Mouse (Mus musculus) small intestine, adult 2 months (tissue): ENCODE results near the gene Slc22a20. TPM values are rescaled to one million over a fixed set of nuclear protein-coding genes. Genes with fewer than 3 reads are reported as not detected.

Source experiments
- H3K27ac ChIP-seq: fragments of 200-500 bp; 2 replicates; pipeline ENCODE4 v1.5.1; 2012; ENCODE audit warnings: low read depth, low read length, control low read depth, inconsistent platforms; ENCODE audit not compliant: insufficient read depth
- H3K27me3 ChIP-seq: fragments of 200-500 bp; 2 replicates; pipeline ENCODE4 v1.6.1; 2012; ENCODE audit warnings: mild to moderate bottlenecking, moderate library complexity, low read length, inconsistent platforms; ENCODE audit not compliant: control insufficient read depth, insufficient read depth
- H3K36me3 ChIP-seq: fragments of 200-500 bp; 2 replicates; pipeline ENCODE4 v1.6.1; 2012; ENCODE audit warnings: mild to moderate bottlenecking, low read length, control low read depth, inconsistent platforms; ENCODE audit not compliant: control insufficient read depth, insufficient read depth
- H3K4me1 ChIP-seq: fragments of 200-500 bp; 2 replicates; pipeline ENCODE4 v1.6.1; 2012; ENCODE audit warnings: low read length, inconsistent platforms, mixed read lengths; ENCODE audit not compliant: control insufficient read depth, insufficient read depth, insufficient read length
- H3K4me3 ChIP-seq: fragments of 200-500 bp; 2 replicates; pipeline ENCODE4 v1.5.1; 2012; ENCODE audit warnings: low read depth, mild to moderate bottlenecking, control low read depth, inconsistent platforms, low read length, moderate library complexity
- CTCF ChIP-seq: fragments of 200-500 bp; IDR thresholded peaks from 2 replicates; pipeline ENCODE4 v1.5.1; 2012; ENCODE audit warnings: low read depth, mild to moderate bottlenecking, control low read depth, inconsistent platforms, low read length, moderate library complexity, mixed read lengths; ENCODE audit not compliant: insufficient replicate concordance, insufficient read length; ENCODE audit errors: extremely low read depth
- POLR2A ChIP-seq: fragments of 200-500 bp; IDR thresholded peaks from 2 replicates; pipeline ENCODE4 v1.6.1; 2012; ENCODE audit warnings: low read depth, mild to moderate bottlenecking, control low read depth, inconsistent platforms, low read length, moderate library complexity
- WGBS: fragments of 180-500 bp; shearing (Covaris S2); methylation state at CpG from one replicate; pipeline ENCODE4 v1.1.7; 2018; 5-methylcytosine and 5-hydroxymethylcytosine counted together
- polyA plus RNA-seq: library from polyadenylated mRNA; depleted of rRNA; stranded (reverse); fragments of >200 nt; gene quantifications from 2 replicates; pipeline ENCODE4 v1.2.3, GENCODE M21; 2012; rRNA removed

The Slc22a20 gene
- polyA plus RNA-seq, result 0.08 TPM in 1 of 2 replicates, not detected in the other

DNA sequence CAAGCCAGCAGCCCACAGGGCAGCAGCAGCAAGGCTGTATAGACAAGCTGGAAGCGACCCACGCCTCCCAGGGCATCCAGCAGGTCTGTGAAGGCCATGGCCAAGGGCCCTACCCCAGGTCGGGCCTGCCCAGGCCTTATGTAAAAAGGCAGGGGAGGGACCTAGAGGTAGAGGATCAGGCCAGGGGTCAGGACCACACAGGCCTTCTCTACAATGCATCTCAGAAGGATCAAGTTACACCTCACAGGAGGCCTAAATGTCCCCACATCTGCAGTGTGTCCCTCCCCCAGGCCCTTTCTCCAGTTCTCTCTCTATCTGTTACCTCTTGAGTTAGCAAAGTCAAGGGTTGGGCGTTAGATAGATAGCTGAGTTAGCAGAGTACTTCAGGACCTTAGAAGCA lies at the start of gene Slc22a20:
TSS of gene Slc22a20 (minus strand) at position 101 of the 400 bp plus-strand sequence.
- H3K27me3 ChIP-seq, result no peaks in the 10 kb centered on the region
- WGBS, result 91% methylated on average over 4 of the region's 4 CpGs
- peaks cover 17% of the 10 kb centered on the region for H3K36me3 ChIP-seq
- H3K4me3 ChIP-seq, result no peak within 1 kb of the TSS
- H3K27ac ChIP-seq, result no peak within 1 kb of the TSS
- peaks cover 4% of the 10 kb centered on the region for H3K4me1 ChIP-seq
- TF ChIP-seq CTCF (no peak), POLR2A (no peak)

DNA sequence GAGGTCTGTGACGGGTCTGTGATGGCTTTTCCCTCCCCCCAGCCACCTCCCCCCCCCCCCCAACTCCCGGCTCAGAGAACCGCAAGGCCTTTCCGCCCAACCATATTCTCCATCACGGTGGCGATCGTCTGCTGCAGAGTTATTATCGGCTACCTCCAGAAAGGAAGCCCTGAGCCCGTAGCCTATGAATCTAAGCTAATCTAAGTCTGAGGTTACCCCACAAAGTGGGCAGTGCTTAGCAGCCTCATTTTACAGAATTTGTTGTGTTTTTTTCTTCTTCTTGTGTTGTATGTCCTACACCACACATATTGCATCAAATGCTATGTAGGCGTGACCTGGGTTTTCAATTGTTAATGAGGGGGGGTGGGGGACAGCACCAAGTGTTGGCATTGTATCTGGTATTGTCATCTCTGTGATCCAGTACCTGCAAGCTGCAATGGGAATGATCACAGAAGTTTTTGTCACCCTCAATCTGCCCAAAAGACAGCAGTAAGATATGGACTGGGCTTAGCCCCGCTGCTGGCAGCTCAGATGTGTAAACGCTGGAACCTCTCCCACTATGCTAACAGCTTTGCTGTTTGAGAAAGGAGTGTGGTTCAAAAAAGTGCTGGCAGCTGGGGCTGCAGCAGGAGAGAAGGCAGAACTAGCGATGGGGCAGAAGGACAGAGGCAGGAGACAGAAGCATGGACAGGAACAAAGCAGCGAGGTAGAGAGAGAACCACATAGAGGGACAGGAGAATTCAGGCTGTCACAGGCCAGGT lies 44.8 kb upstream of the Slc22a20 start:
- Histone ChIP-seq H3K27me3 (no peaks in the 10 kb centered on the region), H3K4me3 (no peak overlapping the region), H3K27ac (no peak overlapping the region), H3K36me3 (no peaks in the 10 kb centered on the region), H3K4me1 (peaks cover 23% of the 10 kb centered on the region; the same call in 1 of the 2 replicates)
- WGBS, result 72% methylated on average over 14 of the region's 14 CpGs
- TF ChIP-seq CTCF, result no peak
- TF ChIP-seq POLR2A, result no peak

DNA sequence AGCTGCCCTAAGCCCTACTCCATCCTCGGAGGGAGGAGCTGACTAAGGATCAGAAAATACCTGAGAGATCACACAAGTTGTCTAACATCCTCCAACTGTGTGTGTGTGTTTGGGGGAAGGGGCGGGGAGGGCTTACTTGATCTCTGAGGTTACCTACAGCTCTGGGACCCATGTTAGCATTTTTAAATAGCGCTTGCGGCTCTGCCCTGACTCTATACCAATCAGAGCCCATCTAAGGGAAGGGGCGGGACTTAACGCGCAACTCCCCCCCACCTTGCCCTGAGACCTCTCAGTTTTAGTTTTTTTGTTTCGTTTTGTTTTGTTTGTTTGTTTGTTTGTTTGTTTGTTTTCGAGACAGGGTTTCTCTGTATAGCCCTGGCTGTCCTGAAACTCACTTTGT lies 43.5 kb upstream of the Slc22a20 start:
- no peaks in the 10 kb centered on the region for H3K27me3 ChIP-seq
- TF ChIP-seq POLR2A, result no peak
- TF ChIP-seq CTCF, result no peak
- H3K36me3 ChIP-seq, result no peaks in the 10 kb centered on the region
- peak overlapping the region; percentile 71 for H3K27ac ChIP-seq
- WGBS, result 78% methylated on average over 9 of the region's 9 CpGs
- no peak overlapping the region for H3K4me3 ChIP-seq
- H3K4me1 ChIP-seq, result peaks cover 21% of the 10 kb centered on the region; the same call in 1 of the 2 replicates

DNA sequence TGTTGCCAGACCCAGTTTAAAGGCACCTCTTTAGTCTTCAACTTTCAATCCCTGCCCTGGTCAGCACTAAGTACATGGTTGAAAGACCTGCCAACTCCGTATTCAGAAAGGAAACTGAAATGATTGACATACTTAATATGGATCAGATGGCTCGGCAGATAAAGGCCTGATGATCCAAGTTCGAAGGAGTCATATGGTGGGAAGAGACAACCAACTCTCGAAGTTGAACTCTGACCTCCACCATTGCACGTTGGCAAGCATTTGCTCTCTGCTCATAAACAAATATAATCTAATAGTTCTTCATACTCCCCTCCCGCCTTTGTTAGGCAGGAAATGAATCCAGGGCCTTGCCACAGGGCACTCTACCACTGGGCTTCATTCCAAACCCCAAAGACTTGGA lies 43.0 kb upstream of the Slc22a20 start:
- Histone ChIP-seq H3K4me1 (peaks cover 21% of the 10 kb centered on the region; the same call in 1 of the 2 replicates), H3K4me3 (no peak overlapping the region), H3K27ac (peak overlapping the region; percentile 71), H3K36me3 (no peaks in the 10 kb centered on the region), H3K27me3 (no peaks in the 10 kb centered on the region)
- WGBS, result 13% methylated on average over 6 of the region's 6 CpGs
- TF ChIP-seq CTCF, result no peak
- TF ChIP-seq POLR2A, result no peak

DNA sequence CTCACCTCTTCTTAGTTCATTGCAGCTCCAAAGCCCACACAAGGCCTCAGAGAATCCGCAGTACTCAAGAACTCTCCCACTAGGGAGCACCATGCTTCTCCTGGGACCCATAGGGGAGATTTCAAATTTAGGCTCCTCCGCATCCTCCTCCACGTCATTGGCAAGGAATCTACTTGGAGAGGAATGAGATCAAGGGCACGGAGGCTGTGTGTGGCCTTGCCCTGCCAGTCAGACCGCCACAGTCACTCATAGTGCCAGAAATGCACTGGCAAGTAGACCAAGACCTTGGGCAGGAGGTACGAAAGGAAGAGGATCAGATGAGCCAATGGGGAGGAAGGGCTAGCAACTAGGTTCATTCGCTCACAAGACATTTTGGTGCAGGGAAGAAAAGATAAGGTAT lies 38.0 kb upstream of the Slc22a20 start:
- H3K36me3 ChIP-seq, result no peaks in the 10 kb centered on the region
- peaks cover 18% of the 10 kb centered on the region for H3K4me1 ChIP-seq
- no peak overlapping the region for H3K27ac ChIP-seq
- 87% methylated on average over 7 of the region's 7 CpGs for WGBS
- no peak overlapping the region for H3K4me3 ChIP-seq
- TF ChIP-seq POLR2A, result no peak
- TF ChIP-seq CTCF, result no peak
- H3K27me3 ChIP-seq, result no peaks in the 10 kb centered on the region

DNA sequence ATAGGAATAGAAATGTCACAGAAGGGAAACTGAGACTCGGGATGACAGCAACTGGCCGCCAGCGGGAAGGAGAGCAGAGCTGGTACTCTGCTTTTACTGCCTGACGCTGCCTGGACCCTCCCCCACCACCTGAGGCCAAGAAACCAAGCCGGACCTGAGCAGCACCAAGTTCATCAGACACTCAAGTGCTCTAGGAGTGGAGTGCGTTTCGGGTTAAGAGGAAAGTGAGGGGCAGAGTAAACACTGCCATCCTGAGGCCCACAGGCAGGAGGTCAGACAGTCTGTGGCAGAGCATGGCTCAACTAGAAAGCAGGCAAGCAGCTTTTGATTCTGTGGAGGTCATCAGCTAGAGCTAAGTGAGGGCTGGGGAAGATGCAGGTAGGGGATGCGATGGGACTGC lies 37.1 kb upstream of the Slc22a20 start:
- no peak overlapping the region for H3K4me3 ChIP-seq
- H3K36me3 ChIP-seq, result no peaks in the 10 kb centered on the region
- H3K27me3 ChIP-seq, result no peaks in the 10 kb centered on the region
- 86% methylated on average over 8 of the region's 8 CpGs for WGBS
- no peak for TF ChIP-seq CTCF
- no peak for TF ChIP-seq POLR2A
- H3K4me1 ChIP-seq, result peaks cover 17% of the 10 kb centered on the region
- no peak overlapping the region for H3K27ac ChIP-seq

DNA sequence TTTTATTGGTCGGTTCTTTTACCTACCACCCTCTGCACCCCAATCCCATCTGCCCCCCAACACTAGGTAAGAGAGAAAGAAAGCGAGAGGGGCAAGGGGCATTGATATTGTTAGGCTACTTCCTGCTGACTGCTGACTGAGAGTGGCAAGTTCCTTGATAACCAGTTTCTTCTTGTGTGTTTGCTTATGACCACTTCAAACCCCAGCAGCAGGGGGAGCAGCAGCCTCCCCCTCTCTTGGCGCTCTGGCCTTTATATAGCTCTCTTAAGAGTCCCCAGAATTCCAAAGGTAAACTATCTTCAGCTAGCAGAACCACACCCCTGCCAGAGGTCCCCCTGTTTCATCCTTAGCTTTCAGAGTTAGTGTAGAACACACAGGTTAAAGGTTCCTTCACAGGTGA lies 34.3 kb upstream of the Slc22a20 start:
- peaks cover 21% of the 10 kb centered on the region for H3K4me1 ChIP-seq
- TF ChIP-seq CTCF, result no peak
- TF ChIP-seq POLR2A, result no peak

More for the DNA sequence above, 34.3 kb upstream of the Slc22a20 start:
- Histone ChIP-seq H3K27me3 (no peaks in the 10 kb centered on the region), H3K36me3 (no peaks in the 10 kb centered on the region), H3K4me3 (no peak overlapping the region), H3K27ac (peak overlapping the region; percentile 60)
- 20% methylated on average over 3 of the region's 3 CpGs for WGBS
